Mouse (Mus musculus): Measurements from ENCODE around the gene Hexim2. TPM values are rescaled to one million over a fixed set of nuclear protein-coding genes. Genes with fewer than 3 reads are reported as not detected.

Hexim2 gene
- polyA plus RNA-seq, 1 experiment from 2014 or later, result 7.9 TPM

DNA sequence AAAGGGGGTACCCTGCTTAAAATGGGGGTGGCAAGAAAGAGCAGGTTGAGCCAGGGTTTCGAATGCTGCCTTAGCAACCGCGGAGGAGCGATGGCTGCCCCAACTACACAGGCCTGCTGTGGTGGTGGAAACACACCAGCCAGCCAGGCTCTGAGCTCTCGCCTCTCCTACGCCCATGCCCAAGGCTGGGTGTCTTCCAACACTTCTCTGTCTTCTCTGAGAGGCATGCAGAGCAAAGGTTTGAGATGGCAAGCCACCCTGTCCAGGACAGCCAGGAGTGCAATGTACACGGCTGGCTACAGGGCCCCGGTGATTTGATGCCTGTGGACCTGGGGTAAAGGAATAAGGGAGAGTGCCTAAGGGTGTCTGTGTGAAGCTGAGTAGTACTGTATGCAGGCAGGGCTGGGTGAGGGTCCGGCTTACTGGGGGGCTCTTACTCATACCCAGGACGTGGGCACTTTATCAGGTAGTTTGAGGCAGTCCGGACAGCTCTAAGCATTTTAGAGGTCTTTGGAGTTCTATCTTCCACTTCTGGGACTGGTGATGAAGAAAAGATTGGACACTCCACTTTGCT is 41.6 kb downstream of the Hexim2 start:
- WGBS, result 90% methylated on average over 11 of the region's 11 CpGs

GRCm38 (mm10) chr11:103174411-103174832 is 42.2 kb downstream of the Hexim2 start:
- Histone ChIP-seq H3K9me3 (no peaks in the 10 kb centered on the region), H3K4me1 (peaks cover 61% of the 10 kb centered on the region), H3K27me3 (ENCODE audit: insufficient read depth, poor library complexity, severe bottlenecking) (peaks cover 81% of the 10 kb centered on the region), H3K36me3 (no peaks in the 10 kb centered on the region), H3K27ac (no peak overlapping the region; the same call in 1 of the 2 replicates), H3K4me3 (no peak overlapping the region)
- DNase-seq (ENCODE audit: low spot score), result no peak
- 79% methylated on average over 5 of the region's 5 CpGs for WGBS

More for the DNA sequence above, 41.6 kb downstream of the Hexim2 start:
- no peaks in the 10 kb centered on the region for H3K36me3 ChIP-seq
- no peak for DNase-seq (ENCODE audit: low spot score)
- no peak overlapping the region for H3K27ac ChIP-seq
- H3K4me1 ChIP-seq, result peaks cover 61% of the 10 kb centered on the region
- H3K27me3 ChIP-seq (ENCODE audit: insufficient read depth, poor library complexity, severe bottlenecking), result peaks cover 81% of the 10 kb centered on the region
- no peak overlapping the region for H3K4me3 ChIP-seq
- H3K9me3 ChIP-seq, result no peaks in the 10 kb centered on the region

DNA sequence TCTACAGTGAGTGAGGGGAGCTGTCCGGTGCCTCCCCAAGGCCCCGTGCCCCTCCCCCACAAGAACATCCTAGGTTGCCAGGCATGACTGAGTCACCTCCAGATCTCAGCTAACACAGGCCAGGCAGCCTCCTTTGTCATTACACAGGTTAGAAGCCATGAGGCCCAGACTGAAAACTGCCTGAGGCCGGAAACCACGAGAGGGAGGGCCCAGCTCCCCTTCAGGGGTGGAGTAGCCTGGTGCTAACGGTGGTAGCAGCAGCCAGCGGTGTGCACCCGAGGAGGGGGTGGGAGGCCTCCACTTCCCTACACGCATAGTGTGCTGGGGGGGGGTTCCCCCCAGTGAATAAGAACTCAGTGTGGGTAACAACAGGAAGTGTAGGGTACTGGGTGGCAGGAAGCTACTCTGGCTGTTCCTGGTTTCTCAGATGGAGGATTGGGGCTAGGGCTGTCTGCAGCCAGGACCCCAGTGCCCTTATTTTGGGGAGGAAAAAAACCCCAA is 42.7 kb downstream of the Hexim2 start:
- H3K9me3 ChIP-seq, result no peaks in the 10 kb centered on the region
- no peak overlapping the region for H3K4me3 ChIP-seq
- 60% methylated on average over 8 of the region's 8 CpGs for WGBS
- H3K4me1 ChIP-seq, result peaks cover 61% of the 10 kb centered on the region
- peak overlapping the region; percentile 42 for H3K27ac ChIP-seq
- peaks cover 81% of the 10 kb centered on the region for H3K27me3 ChIP-seq (ENCODE audit: insufficient read depth, poor library complexity, severe bottlenecking)
- no peak for DNase-seq (ENCODE audit: low spot score)
- H3K36me3 ChIP-seq, result no peaks in the 10 kb centered on the region

- Histone ChIP-seq H3K27ac (no peak overlapping the region), H3K4me1 (peaks cover 53% of the 10 kb centered on the region), H3K9me3 (no peaks in the 10 kb centered on the region), H3K4me3 (no peak overlapping the region), H3K27me3 (ENCODE audit: insufficient read depth, poor library complexity, severe bottlenecking) (peaks cover 81% of the 10 kb centered on the region), H3K36me3 (no peaks in the 10 kb centered on the region)
- no peak for DNase-seq (ENCODE audit: low spot score)
- 71% methylated on average over 14 of the region's 14 CpGs for WGBS
Measured at GRCm38 (mm10) chr11:103175688-103176442, 43.6 kb downstream of the Hexim2 start.

DNA sequence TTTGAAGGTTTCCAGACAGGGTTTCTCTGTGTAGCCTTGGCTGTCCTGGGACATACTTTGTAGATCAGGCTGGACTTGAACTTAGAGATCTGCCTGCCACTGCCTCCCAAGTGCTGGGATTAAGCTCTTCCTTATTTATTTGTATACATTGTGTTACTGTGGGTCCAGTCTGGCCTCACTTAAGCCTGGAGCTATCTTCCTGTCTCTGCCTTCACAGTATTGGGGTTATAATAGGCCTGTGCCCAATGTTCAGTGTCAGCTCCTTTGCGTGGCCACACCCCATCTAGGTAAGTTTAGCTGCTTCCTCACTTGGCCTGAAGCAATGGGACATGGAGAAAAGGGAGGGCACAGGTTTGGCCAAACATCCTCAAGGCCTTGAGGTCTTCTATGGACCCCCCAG is 44.3 kb downstream of the Hexim2 start:
- Histone ChIP-seq H3K27ac (no peak overlapping the region), H3K4me1 (peaks cover 46% of the 10 kb centered on the region), H3K9me3 (no peaks in the 10 kb centered on the region), H3K36me3 (no peaks in the 10 kb centered on the region), H3K4me3 (no peak overlapping the region), H3K27me3 (ENCODE audit: insufficient read depth, poor library complexity, severe bottlenecking) (peaks cover 81% of the 10 kb centered on the region)
- WGBS, result 89% methylated on average over 1 of the region's 1 CpGs
- no peak for DNase-seq (ENCODE audit: low spot score)

GRCm38 (mm10) chr11:103177216-103177615 is 45.0 kb downstream of the Hexim2 start:
- peaks cover 80% of the 10 kb centered on the region for H3K27me3 ChIP-seq (ENCODE audit: insufficient read depth, poor library complexity, severe bottlenecking)
- no peaks in the 10 kb centered on the region for H3K36me3 ChIP-seq
- H3K4me3 ChIP-seq, result no peak overlapping the region
- no peaks in the 10 kb centered on the region for H3K9me3 ChIP-seq
- no peak overlapping the region for H3K27ac ChIP-seq
- peaks cover 39% of the 10 kb centered on the region for H3K4me1 ChIP-seq
- DNase-seq (ENCODE audit: low spot score), result no peak
- WGBS, result 43% methylated on average over 5 of the region's 5 CpGs

GRCm38 (mm10) chr11:103177815-103178485 is 45.7 kb downstream of the Hexim2 start:
- WGBS, result 80% methylated on average over 15 of the region's 15 CpGs
- Histone ChIP-seq H3K4me1 (peaks cover 32% of the 10 kb centered on the region), H3K4me3 (no peak overlapping the region), H3K27ac (peak overlapping the region; percentile 66; the same call in 1 of the 2 replicates), H3K36me3 (no peaks in the 10 kb centered on the region), H3K27me3 (ENCODE audit: insufficient read depth, poor library complexity, severe bottlenecking) (peaks cover 80% of the 10 kb centered on the region), H3K9me3 (no peaks in the 10 kb centered on the region)
- no peak for DNase-seq (ENCODE audit: low spot score)

- Histone ChIP-seq H3K27ac (no peak overlapping the region), H3K4me1 (peaks cover 30% of the 10 kb centered on the region), H3K4me3 (no peak overlapping the region), H3K27me3 (ENCODE audit: insufficient read depth, poor library complexity, severe bottlenecking) (peaks cover 73% of the 10 kb centered on the region), H3K36me3 (no peaks in the 10 kb centered on the region), H3K9me3 (no peaks in the 10 kb centered on the region)
- 86% methylated on average over 8 of the region's 8 CpGs for WGBS
- no peak for DNase-seq (ENCODE audit: low spot score)
Measured at GRCm38 (mm10) chr11:103178748-103179147, 46.5 kb downstream of the Hexim2 start.

GRCm38 (mm10) chr11:103180426-103180825 is 48.2 kb downstream of the Hexim2 start:
- 77% methylated on average over 1 of the region's 1 CpGs for WGBS
- Histone ChIP-seq H3K27me3 (ENCODE audit: insufficient read depth, poor library complexity, severe bottlenecking) (peaks cover 72% of the 10 kb centered on the region), H3K9me3 (no peaks in the 10 kb centered on the region), H3K27ac (no peak overlapping the region), H3K36me3 (no peaks in the 10 kb centered on the region), H3K4me3 (no peak overlapping the region), H3K4me1 (peaks cover 21% of the 10 kb centered on the region)
- no peak for DNase-seq (ENCODE audit: low spot score)

- no peak for DNase-seq (ENCODE audit: low spot score)
- 78% methylated on average over 9 of the region's 9 CpGs for whole genome bisulfite sequencing
- no peak overlapping the region for H3K27ac ChIP-seq
- H3K36me3 ChIP-seq, result no peaks in the 10 kb centered on the region
- peaks cover 16% of the 10 kb centered on the region for H3K4me1 ChIP-seq
- no peak overlapping the region for H3K4me3 ChIP-seq
- peaks cover 74% of the 10 kb centered on the region for H3K27me3 ChIP-seq (ENCODE audit: insufficient read depth, poor library complexity, severe bottlenecking)
- H3K9me3 ChIP-seq, result no peaks in the 10 kb centered on the region
Measured at GRCm38 (mm10) chr11:103181349-103181748, 49.1 kb downstream of the Hexim2 start.

- Histone ChIP-seq H3K9me3 (no peaks in the 10 kb centered on the region), H3K27me3 (ENCODE audit: insufficient read depth, poor library complexity, severe bottlenecking) (peaks cover 80% of the 10 kb centered on the region), H3K36me3 (no peaks in the 10 kb centered on the region), H3K4me1 (peaks cover 14% of the 10 kb centered on the region), H3K4me3 (no peak overlapping the region), H3K27ac (no peak overlapping the region)
- DNase-seq (ENCODE audit: low spot score), result no peak
- 75% methylated on average over 3 of the region's 3 CpGs for WGBS
Measured at GRCm38 (mm10) chr11:103181911-103182310, 49.7 kb downstream of the Hexim2 start.

GRCm38 (mm10) chr11:103184891-103185290 is 52.7 kb downstream of the Hexim2 start:
- DNase-seq (ENCODE audit: low spot score), result no peak
- H3K27ac ChIP-seq, result no peak overlapping the region
- no peak overlapping the region for H3K4me3 ChIP-seq
- no peaks in the 10 kb centered on the region for H3K9me3 ChIP-seq
- H3K27me3 ChIP-seq (ENCODE audit: insufficient read depth, poor library complexity, severe bottlenecking), result peaks cover 73% of the 10 kb centered on the region
- 39% methylated on average over 2 of the region's 2 CpGs for WGBS
- H3K4me1 ChIP-seq, result no peaks in the 10 kb centered on the region
- no peaks in the 10 kb centered on the region for H3K36me3 ChIP-seq

Measured in heart, embryonic 10.5 days (tissue).